ENCODE assay signal across 8 mouse cellular contexts in the genomic region with DNA sequence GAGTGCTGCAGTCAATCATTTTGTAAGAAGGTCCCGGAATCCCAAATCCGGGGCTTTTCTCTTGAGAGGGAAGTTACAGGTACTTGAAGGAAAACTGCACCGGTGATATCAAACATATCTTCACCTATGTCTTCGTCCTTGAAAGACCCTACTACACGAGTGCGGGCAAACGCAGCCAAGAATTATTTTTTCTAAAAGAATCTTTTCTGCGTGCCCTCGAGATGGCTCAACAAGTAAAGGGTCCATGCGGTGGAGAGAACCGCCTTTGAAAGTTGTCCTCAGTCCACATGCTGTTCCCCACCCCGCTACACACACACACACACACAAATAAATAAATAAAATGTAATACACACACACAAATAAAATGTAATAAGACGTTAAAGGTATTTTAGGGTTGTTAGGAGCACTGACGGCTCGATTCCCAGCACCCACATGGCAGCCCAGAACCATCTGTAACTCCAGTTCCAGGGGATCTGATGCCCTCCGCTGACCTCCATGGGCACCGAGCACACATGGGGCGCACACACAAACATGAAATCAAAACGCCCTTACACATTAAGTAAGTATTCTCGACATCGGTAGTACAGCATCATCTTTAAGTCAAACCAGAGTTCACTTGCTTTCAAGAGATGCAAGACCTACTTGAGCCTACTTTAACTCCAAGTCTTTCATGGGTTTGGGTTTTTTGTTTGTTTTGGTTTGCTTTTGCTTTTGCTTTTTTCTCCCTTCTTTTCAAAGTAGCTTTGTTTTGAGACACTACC. TPM values are rescaled to one million over a fixed set of nuclear protein-coding genes. Genes with fewer than 3 reads are reported as not detected.
DNase-seq lines count a peak whose midpoint lies in the region; ATAC-seq and TF ChIP-seq lines count a peak whose summit lies in the region.

No protein-coding gene starts in this region.

- H3K27ac ChIP-seq in spleen, adult 2 months (ENCODE audit: insufficient read depth, low read length), result peak overlapping the region; percentile 76
- H3K27ac ChIP-seq in small intestine, adult 2 months (ENCODE audit: insufficient read depth, low read depth, low read length), result peak overlapping the region; percentile 24; the same call in 1 of the 2 replicates

- TF ChIP-seq CTCF in spleen, adult 2 months (IDR thresholded peaks at IDR 0.05; ENCODE audit: extremely low read depth, insufficient read depth, insufficient read length, insufficient replicate concordance), result no peak
- TF ChIP-seq CTCF in small intestine, adult 2 months (IDR thresholded peaks at IDR 0.05; ENCODE audit: extremely low read depth, insufficient read length, insufficient replicate concordance, low read depth, low read length), result no peak

- peak; percentile 18 for DNase-seq in embryo, embryonic 10.5 days (ENCODE audit: low spot score)
- no peak for DNase-seq in embryo, embryonic 10 days (ENCODE audit: low spot score)
- no peak for DNase-seq in spleen, adult 2 months (ENCODE audit: low read depth in 1 of 2, low spot score in 2 of 2)
- DNase-seq in spleen, adult 12 weeks (ENCODE audit: low spot score), result no peak
- peak; percentile 10 to 15 for DNase-seq in kidney, postnatal 4 days
- DNase-seq in adrenal gland, postnatal 36 days, result no peak

- H3K4me3 ChIP-seq in spleen, adult 2 months (ENCODE audit: extremely low read depth, insufficient read depth, insufficient read length), result peak overlapping the region; percentile 80
- H3K4me3 ChIP-seq in small intestine, adult 2 months (ENCODE audit: low read depth, low read length), result peak overlapping the region; percentile 64

- no peaks in the 10 kb centered on the region; the same call in 1 of the 2 replicates for H3K4me1 ChIP-seq in spleen, adult 2 months (ENCODE audit: control insufficient read depth, insufficient read depth, insufficient read length)
- peaks cover 10% of the 10 kb centered on the region; the same call in 1 of the 2 replicates for H3K4me1 ChIP-seq in small intestine, adult 2 months (ENCODE audit: control insufficient read depth, insufficient read depth, insufficient read length, low read length)

- WGBS in spleen, adult 2 months, result 60% methylated on average over 21 of the region's 21 CpGs
- 65% methylated on average over 21 of the region's 21 CpGs for WGBS in small intestine, adult 2 months

- H3K36me3 ChIP-seq in spleen, adult 2 months (ENCODE audit: control insufficient read depth, insufficient read depth, low read length), result no peaks in the 10 kb centered on the region
- no peaks in the 10 kb centered on the region for H3K36me3 ChIP-seq in small intestine, adult 2 months (ENCODE audit: control insufficient read depth, insufficient read depth, low read length)

- no peak for ATAC-seq in megakaryocyte progenitor cell, adult 5-6 weeks (replicated peaks; ENCODE audit: poor library complexity)

- H3K27me3 ChIP-seq in spleen, adult 2 months (ENCODE audit: control insufficient read depth, insufficient read depth, low read length), result no peaks in the 10 kb centered on the region
- H3K27me3 ChIP-seq in small intestine, adult 2 months (ENCODE audit: control insufficient read depth, insufficient read depth, low read length), result no peaks in the 10 kb centered on the region

- no peak for TF ChIP-seq POLR2A in spleen, adult 2 months (IDR thresholded peaks at IDR 0.05; ENCODE audit: low read depth, low read length)
- TF ChIP-seq POLR2A in small intestine, adult 2 months (IDR thresholded peaks at IDR 0.05; ENCODE audit: low read depth, low read length), result no peak

RNA-seq across cellular contexts. Expression of a gene that starts 0.8 kb away (rescaled TPM):
- 6.5 and 8.7 TPM in 2 replicates for polyA plus RNA-seq in spleen, adult 2 months (2012; rRNA removed)
- 9.5 and 26.1 TPM in 2 replicates for polyA plus RNA-seq in small intestine, adult 2 months (2012; rRNA removed)
- total RNA-seq in megakaryocyte progenitor cell, adult 5-6 weeks (2015), result 0.95 and 2.6 TPM in 2 replicates
- total RNA-seq in megakaryocyte progenitor cell, adult 5-6 weeks (2017), result 0.33 and 2.5 TPM in 2 replicates
- total RNA-seq in adrenal gland, postnatal 36 days (2021), result 10 to 100 TPM; 24.0 to 26.6 TPM

RNA-seq across cellular contexts. Expression of a gene that starts 36.7 kb away (rescaled TPM):
- 10.2 and 10.9 TPM in 2 replicates for polyA plus RNA-seq in spleen, adult 2 months (2012; rRNA removed)
- polyA plus RNA-seq in small intestine, adult 2 months (2012; rRNA removed), result 2.8 and 4.2 TPM in 2 replicates
- 2.0 and 4.5 TPM in 2 replicates for total RNA-seq in megakaryocyte progenitor cell, adult 5-6 weeks (2015)
- total RNA-seq in megakaryocyte progenitor cell, adult 5-6 weeks (2017), result 2.5 and 4.1 TPM in 2 replicates
- 10 to 100 TPM; 30.0 to 35.0 TPM for total RNA-seq in adrenal gland, postnatal 36 days (2021)

Comparison
In these comparisons a context has a peak if more than half of its experiments do, and no peak if none do; other contexts are left out.
1. DNase-seq: peak in embryo, embryonic 10.5 days (single experiment) and kidney, postnatal 4 days (2 of 2); none in embryo, embryonic 10 days (single experiment), spleen, adult 2 months (0 of 2), spleen, adult 12 weeks (single experiment) and adrenal gland, postnatal 36 days (0 of 2).
2. RNA of a gene that starts 0.8 kb away (total RNA-seq): 24.0 to 26.6 TPM in adrenal gland, postnatal 36 days; 0.33 to 2.6 TPM in megakaryocyte progenitor cell, adult 5-6 weeks; every median in the first group is over 4 times any median in the second.
3. RNA of a gene that starts 36.7 kb away (total RNA-seq): 30.0 to 35.0 TPM in adrenal gland, postnatal 36 days; 2.0 to 4.5 TPM in megakaryocyte progenitor cell, adult 5-6 weeks; every median in the first group is over 4 times any median in the second.